Mouse (Mus musculus): ENCODE results near the gene Gns. TPM values are rescaled to one million over a fixed set of nuclear protein-coding genes. Genes with fewer than 3 reads are reported as not detected.
A peak's percentile ranks its signal among the peaks of the same experiment; 100 is the strongest.

Gns gene
- 44.7 and 67.8 TPM in 2 replicates for total RNA-seq (2014; rRNA removed)
- polyA plus RNA-seq (2015; fragmentation: Nextera tagmentation; extraction: Ambion mirVana), result 31.4 and 40.4 TPM in 2 replicates

- H3K4me2 ChIP-seq (ENCODE audit: low read depth), result peak within 1 kb of the TSS; percentile 95
- peak within 1 kb of the TSS; percentile 94 for H3K4me3 ChIP-seq (ENCODE audit: low read depth, low read length)
- H3K27me3 ChIP-seq (ENCODE audit: insufficient read depth, low read length), result no peaks in the 10 kb centered on the region
- TF ChIP-seq CTCF (IDR thresholded peaks at IDR 0.05; ENCODE audit: low read depth), result no peak; the same call in 1 of the 2 replicates
- peaks cover under 1% of the 10 kb centered on the region; the same call in 1 of the 2 replicates for H3K36me3 ChIP-seq (ENCODE audit: insufficient read depth)
- peak; percentile 97 for ATAC-seq
- peak; percentile 89 for DNase-seq
- peak within 1 kb of the TSS; percentile 86 for H3K9ac ChIP-seq
- H3K4me1 ChIP-seq (ENCODE audit: insufficient read depth), result peaks cover 11% of the 10 kb centered on the region; the same call in 1 of the 2 replicates
- H3K27ac ChIP-seq (ENCODE audit: low read depth, low read length), result peak within 1 kb of the TSS; percentile 45; the same call in 1 of the 2 replicates
- under 1% methylated on average over 72 of the region's 72 CpGs for WGBS
- no peaks in the 10 kb centered on the region for H3K9me3 ChIP-seq (ENCODE audit: low read length)
Measured at GRCm38 (mm10) chr10:121364801-121365564, at the start of gene Gns. TSS of gene Gns (plus strand) at chr10:121365090.

- ATAC-seq, result no peak
- no peak for DNase-seq
- Histone ChIP-seq H3K4me1 (ENCODE audit: insufficient read depth) (no peaks in the 10 kb centered on the region), H3K27me3 (ENCODE audit: insufficient read depth, low read length) (no peaks in the 10 kb centered on the region), H3K9me3 (ENCODE audit: low read length) (no peaks in the 10 kb centered on the region), H3K27ac (ENCODE audit: low read depth, low read length) (no peak overlapping the region), H3K36me3 (ENCODE audit: insufficient read depth) (no peaks in the 10 kb centered on the region), H3K4me3 (ENCODE audit: low read depth, low read length) (no peak overlapping the region), H3K9ac (no peak overlapping the region), H3K4me2 (ENCODE audit: low read depth) (no peak overlapping the region)
- WGBS, result 25% methylated on average over 27 of the region's 27 CpGs
- TF ChIP-seq CTCF (IDR thresholded peaks at IDR 0.05; ENCODE audit: low read depth), result no peak
Measured at GRCm38 (mm10) chr10:121315321-121316283, 49.3 kb upstream of the Gns start.

- Histone ChIP-seq H3K4me1 (ENCODE audit: insufficient read depth) (no peaks in the 10 kb centered on the region), H3K36me3 (ENCODE audit: insufficient read depth) (no peaks in the 10 kb centered on the region), H3K9ac (no peak overlapping the region), H3K9me3 (ENCODE audit: low read length) (no peaks in the 10 kb centered on the region), H3K4me2 (ENCODE audit: low read depth) (no peak overlapping the region), H3K4me3 (ENCODE audit: low read depth, low read length) (no peak overlapping the region), H3K27me3 (ENCODE audit: insufficient read depth, low read length) (no peaks in the 10 kb centered on the region), H3K27ac (ENCODE audit: low read depth, low read length) (no peak overlapping the region)
- no peak for DNase-seq
- TF ChIP-seq CTCF (IDR thresholded peaks at IDR 0.05; ENCODE audit: low read depth), result no peak
- WGBS, result 83% methylated on average over 10 of the region's 10 CpGs
- ATAC-seq, result no peak
Measured at GRCm38 (mm10) chr10:121316361-121316760, 48.5 kb upstream of the Gns start.

- Histone ChIP-seq H3K27ac (ENCODE audit: low read depth, low read length) (no peak overlapping the region), H3K4me1 (ENCODE audit: insufficient read depth) (no peaks in the 10 kb centered on the region), H3K4me3 (ENCODE audit: low read depth, low read length) (no peak overlapping the region), H3K27me3 (ENCODE audit: insufficient read depth, low read length) (no peaks in the 10 kb centered on the region), H3K9me3 (ENCODE audit: low read length) (no peaks in the 10 kb centered on the region), H3K9ac (no peak overlapping the region), H3K36me3 (ENCODE audit: insufficient read depth) (no peaks in the 10 kb centered on the region), H3K4me2 (ENCODE audit: low read depth) (no peak overlapping the region)
- DNase-seq (no peak), ATAC-seq (no peak)
- WGBS, result 62% methylated on average over 7 of the region's 7 CpGs
- TF ChIP-seq CTCF (IDR thresholded peaks at IDR 0.05; ENCODE audit: low read depth), result no peak
Measured at GRCm38 (mm10) chr10:121318397-121318950, 46.4 kb upstream of the Gns start.

GRCm38 (mm10) chr10:121323493-121323892 lies 41.4 kb upstream of the Gns start:
- Histone ChIP-seq H3K9ac (no peak overlapping the region), H3K36me3 (ENCODE audit: insufficient read depth) (no peaks in the 10 kb centered on the region), H3K27me3 (ENCODE audit: insufficient read depth, low read length) (no peaks in the 10 kb centered on the region), H3K27ac (ENCODE audit: low read depth, low read length) (no peak overlapping the region), H3K9me3 (ENCODE audit: low read length) (no peaks in the 10 kb centered on the region), H3K4me3 (ENCODE audit: low read depth, low read length) (no peak overlapping the region), H3K4me1 (ENCODE audit: insufficient read depth) (no peaks in the 10 kb centered on the region), H3K4me2 (ENCODE audit: low read depth) (no peak overlapping the region)
- DNase-seq (peak; percentile 66), ATAC-seq (peak; percentile 68; the same call in 1 of the 2 replicates)
- TF ChIP-seq CTCF (IDR thresholded peaks at IDR 0.05; ENCODE audit: low read depth), result no peak
- WGBS, result 45% methylated on average over 7 of the region's 7 CpGs

GRCm38 (mm10) chr10:121326167-121326566 lies 38.7 kb upstream of the Gns start:
- Histone ChIP-seq H3K27me3 (ENCODE audit: insufficient read depth, low read length) (no peaks in the 10 kb centered on the region), H3K4me3 (ENCODE audit: low read depth, low read length) (no peak overlapping the region), H3K9me3 (ENCODE audit: low read length) (no peaks in the 10 kb centered on the region), H3K9ac (no peak overlapping the region), H3K27ac (ENCODE audit: low read depth, low read length) (no peak overlapping the region), H3K4me2 (ENCODE audit: low read depth) (no peak overlapping the region), H3K4me1 (ENCODE audit: insufficient read depth) (no peaks in the 10 kb centered on the region), H3K36me3 (ENCODE audit: insufficient read depth) (no peaks in the 10 kb centered on the region)
- DNase-seq (no peak), ATAC-seq (no peak)
- TF ChIP-seq CTCF (IDR thresholded peaks at IDR 0.05; ENCODE audit: low read depth), result peak; percentile 26; the same call in 1 of the 2 replicates

Data from forebrain, postnatal 0 days (tissue).